Mouse (Mus musculus): ENCODE data around the gene Gm527.

GRCm38 (mm10) chr12:64972063-64972462, 54.4 kb downstream of the Gm527 start:
- no peak for TF ChIP-seq USF1 (IDR thresholded peaks at IDR 0.05; ENCODE audit: low read depth)
- no peak for TF ChIP-seq MYOG (IDR thresholded peaks at IDR 0.05; ENCODE audit: control insufficient read depth in 1 of 3, insufficient read depth in 1 of 3, insufficient read length in 2 of 3, low read depth in 2 of 3)
- TF ChIP-seq POLR2A (IDR thresholded peaks at IDR 0.05; ENCODE audit: insufficient read length, low read depth) = no peak
- no peak for TF ChIP-seq E2F4 (IDR thresholded peaks at IDR 0.05; ENCODE audit: insufficient read depth)
- TF ChIP-seq POLR2AphosphoS2 (IDR thresholded peaks at IDR 0.05; ENCODE audit: insufficient read length, low read depth) = no peak
- TF ChIP-seq MAX (IDR thresholded peaks at IDR 0.05; ENCODE audit: low read depth) = no peak
- no peak for TF ChIP-seq TCF3 (IDR thresholded peaks at IDR 0.05; ENCODE audit: insufficient read length, low read depth)
- TF ChIP-seq CEBPB (IDR thresholded peaks at IDR 0.05; ENCODE audit: insufficient read depth, poor library complexity, severe bottlenecking) = no peak
- TF ChIP-seq REST (IDR thresholded peaks at IDR 0.05; ENCODE audit: insufficient read depth, insufficient read length) = no peak
- TF ChIP-seq MYOD1 (IDR thresholded peaks at IDR 0.05; ENCODE audit: control insufficient read depth in 1 of 3, insufficient read length in 2 of 3, low read depth in 2 of 3) = no peak

Data from myocyte (in vitro differentiated cells).